Mouse (Mus musculus): ENCODE results near the gene Slc38a2. TPM values are rescaled to one million over a fixed set of nuclear protein-coding genes. Genes with fewer than 3 reads are reported as not detected.

Slc38a2 gene
- polyA plus RNA-seq, 1 experiment from 2014 or later, result 29.6 TPM

- H3K9me3 ChIP-seq (ENCODE audit: low read length), result no peaks in the 10 kb centered on the region
- WGBS (ENCODE audit: insufficient replicate concordance), result 44% methylated on average over 6 of the region's 6 CpGs
- H3K27me3 ChIP-seq (ENCODE audit: insufficient read depth, low read length), result no peaks in the 10 kb centered on the region
- ATAC-seq (no peak), DNase-seq (no peak)
- H3K4me1 ChIP-seq (ENCODE audit: insufficient read depth), result peaks cover 5% of the 10 kb centered on the region; the same call in 1 of the 2 replicates
- no peak overlapping the region for H3K9ac ChIP-seq (replicated peaks)
- H3K4me3 ChIP-seq (ENCODE audit: low read depth, low read length), result no peak overlapping the region
- no peak overlapping the region for H3K27ac ChIP-seq (ENCODE audit: low read depth)
- TF ChIP-seq EP300 (IDR thresholded peaks at IDR 0.05; ENCODE audit: low read depth) (no peak), CTCF (IDR thresholded peaks at IDR 0.05; ENCODE audit: low read depth) (no peak)
- H3K4me2 ChIP-seq (ENCODE audit: low read depth, low read length), result no peak overlapping the region
- no peaks in the 10 kb centered on the region for H3K36me3 ChIP-seq (replicated peaks; ENCODE audit: insufficient read depth, low read length)
Measured at GRCm38 (mm10) chr15:96669721-96670120, 29.8 kb downstream of the Slc38a2 start.

DNA sequence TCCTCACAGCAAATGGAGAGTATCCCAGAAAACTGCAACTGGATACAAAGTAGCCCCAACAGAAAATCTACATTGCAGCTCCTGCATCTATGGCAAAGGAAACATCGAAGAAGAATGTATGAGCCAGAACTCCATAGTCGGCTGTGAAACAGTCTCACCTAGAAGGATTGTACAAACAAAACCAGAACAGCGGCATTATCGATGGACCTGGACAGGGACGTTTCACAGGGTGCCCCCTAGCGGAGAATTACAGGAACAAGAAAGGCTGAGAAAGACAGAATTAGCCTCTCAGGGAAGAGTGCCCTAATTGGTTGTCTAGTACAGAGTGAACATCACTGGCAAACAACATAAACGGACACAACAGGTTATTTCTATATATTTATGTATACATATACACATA, 32.9 kb downstream of the Slc38a2 start:
- no peaks in the 10 kb centered on the region for H3K27me3 ChIP-seq (ENCODE audit: insufficient read depth, low read length)
- H3K4me1 ChIP-seq (ENCODE audit: insufficient read depth), result no peaks in the 10 kb centered on the region; the same call in 1 of the 2 replicates
- WGBS (ENCODE audit: insufficient replicate concordance), result 2% methylated on average over 7 of the region's 7 CpGs
- TF ChIP-seq CTCF (IDR thresholded peaks at IDR 0.05; ENCODE audit: low read depth) (peak; percentile 91), EP300 (IDR thresholded peaks at IDR 0.05; ENCODE audit: low read depth) (no peak)
- DNase-seq, result peak; percentile 69
- no peaks in the 10 kb centered on the region for H3K36me3 ChIP-seq (replicated peaks; ENCODE audit: insufficient read depth, low read length)
- no peaks in the 10 kb centered on the region for H3K9me3 ChIP-seq (ENCODE audit: low read length)
- no peak overlapping the region for H3K9ac ChIP-seq (replicated peaks)
- peak overlapping the region; percentile 67 for H3K4me2 ChIP-seq (ENCODE audit: low read depth, low read length)
- peak overlapping the region; percentile 11; the same call in 1 of the 2 replicates for H3K4me3 ChIP-seq (ENCODE audit: low read depth, low read length)
- no peak overlapping the region for H3K27ac ChIP-seq (ENCODE audit: low read depth)
- peak; percentile 74 for ATAC-seq

GRCm38 (mm10) chr15:96665889-96666288, 33.6 kb downstream of the Slc38a2 start:
- Histone ChIP-seq H3K9me3 (ENCODE audit: low read length) (no peaks in the 10 kb centered on the region), H3K27me3 (ENCODE audit: insufficient read depth, low read length) (no peaks in the 10 kb centered on the region), H3K36me3 (replicated peaks; ENCODE audit: insufficient read depth, low read length) (no peaks in the 10 kb centered on the region), H3K27ac (ENCODE audit: low read depth) (no peak overlapping the region), H3K4me2 (ENCODE audit: low read depth, low read length) (peak overlapping the region; percentile 67), H3K4me1 (ENCODE audit: insufficient read depth) (no peaks in the 10 kb centered on the region; the same call in 1 of the 2 replicates), H3K9ac (replicated peaks) (no peak overlapping the region), H3K4me3 (ENCODE audit: low read depth, low read length) (peak overlapping the region; percentile 11; the same call in 1 of the 2 replicates)
- TF ChIP-seq EP300 (IDR thresholded peaks at IDR 0.05; ENCODE audit: low read depth) (no peak), CTCF (IDR thresholded peaks at IDR 0.05; ENCODE audit: low read depth) (peak; percentile 93)
- 4% methylated on average over 3 of the region's 3 CpGs for WGBS (ENCODE audit: insufficient replicate concordance)
- DNase-seq, result peak; percentile 75
- ATAC-seq, result peak; percentile 77

DNA sequence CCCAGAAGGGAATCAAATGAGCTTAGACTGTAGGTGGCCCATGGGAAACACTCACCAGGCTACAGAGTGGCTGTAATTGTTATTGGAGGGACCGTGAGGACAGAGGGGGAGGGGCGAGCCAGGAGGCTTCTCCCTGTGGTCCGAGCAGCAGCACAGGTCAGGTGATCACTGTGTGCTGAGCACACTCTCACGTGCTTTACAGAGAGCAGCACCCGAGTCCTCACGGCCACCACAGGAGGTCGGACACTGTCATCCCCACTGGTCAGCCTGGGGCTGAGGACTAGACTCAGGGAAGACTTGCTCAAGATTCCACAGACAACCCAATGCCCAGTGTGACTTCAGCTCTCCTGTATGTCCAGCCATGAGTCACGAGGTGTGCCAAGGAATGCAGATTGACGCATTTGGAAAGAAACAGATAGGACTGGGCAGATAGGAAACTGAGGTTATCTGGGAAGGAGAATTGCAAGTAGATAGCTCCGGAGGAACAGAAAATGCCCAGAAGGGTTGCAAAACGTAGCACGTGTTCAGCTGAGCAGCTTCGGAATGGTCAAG, 38.9 kb downstream of the Slc38a2 start:
- ATAC-seq (peak; percentile 44; the same call in 1 of the 2 replicates), DNase-seq (no peak)
- H3K27me3 ChIP-seq (ENCODE audit: insufficient read depth, low read length), result no peaks in the 10 kb centered on the region
- TF ChIP-seq CTCF (IDR thresholded peaks at IDR 0.05; ENCODE audit: low read depth), result no peak
- no peak for TF ChIP-seq EP300 (IDR thresholded peaks at IDR 0.05; ENCODE audit: low read depth)
- no peak overlapping the region for H3K4me3 ChIP-seq (ENCODE audit: low read depth, low read length)
- peaks cover 3% of the 10 kb centered on the region; the same call in 1 of the 2 replicates for H3K4me1 ChIP-seq (ENCODE audit: insufficient read depth)
- no peak overlapping the region; the same call in 1 of the 2 replicates for H3K4me2 ChIP-seq (ENCODE audit: low read depth, low read length)
- no peak overlapping the region for H3K9ac ChIP-seq (replicated peaks)
- 41% methylated on average over 13 of the region's 13 CpGs for WGBS (ENCODE audit: insufficient replicate concordance)
- no peak overlapping the region for H3K27ac ChIP-seq (ENCODE audit: low read depth)
- H3K9me3 ChIP-seq (ENCODE audit: low read length), result no peaks in the 10 kb centered on the region
- no peaks in the 10 kb centered on the region for H3K36me3 ChIP-seq (replicated peaks; ENCODE audit: insufficient read depth, low read length)

DNA sequence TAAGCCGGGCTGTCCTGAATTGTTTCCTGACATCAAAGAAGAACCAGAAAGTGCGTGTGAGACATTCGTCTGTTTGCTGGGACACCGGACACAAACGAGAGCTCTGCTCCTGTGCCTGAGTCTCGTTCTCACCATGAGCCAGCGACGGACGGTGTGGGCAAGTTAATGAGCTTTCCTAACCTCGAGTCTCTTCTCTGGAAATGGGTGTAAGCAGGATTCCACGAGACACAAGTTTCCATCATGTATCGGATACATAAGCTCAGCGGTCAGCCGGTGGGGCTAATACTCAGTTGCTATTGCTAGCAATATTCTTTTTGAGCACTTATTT, 41.3 kb downstream of the Slc38a2 start:
- Histone ChIP-seq H3K9me3 (ENCODE audit: low read length) (no peaks in the 10 kb centered on the region), H3K4me2 (ENCODE audit: low read depth, low read length) (no peak overlapping the region), H3K9ac (replicated peaks) (no peak overlapping the region), H3K4me3 (ENCODE audit: low read depth, low read length) (no peak overlapping the region), H3K36me3 (replicated peaks; ENCODE audit: insufficient read depth, low read length) (no peaks in the 10 kb centered on the region), H3K27me3 (ENCODE audit: insufficient read depth, low read length) (no peaks in the 10 kb centered on the region), H3K27ac (ENCODE audit: low read depth) (no peak overlapping the region), H3K4me1 (ENCODE audit: insufficient read depth) (peaks cover 3% of the 10 kb centered on the region; the same call in 1 of the 2 replicates)
- 75% methylated on average over 14 of the region's 14 CpGs for WGBS (ENCODE audit: insufficient replicate concordance)
- ATAC-seq (no peak), DNase-seq (no peak)
- no peak for TF ChIP-seq EP300 (IDR thresholded peaks at IDR 0.05; ENCODE audit: low read depth)
- no peak for TF ChIP-seq CTCF (IDR thresholded peaks at IDR 0.05; ENCODE audit: low read depth)

DNA sequence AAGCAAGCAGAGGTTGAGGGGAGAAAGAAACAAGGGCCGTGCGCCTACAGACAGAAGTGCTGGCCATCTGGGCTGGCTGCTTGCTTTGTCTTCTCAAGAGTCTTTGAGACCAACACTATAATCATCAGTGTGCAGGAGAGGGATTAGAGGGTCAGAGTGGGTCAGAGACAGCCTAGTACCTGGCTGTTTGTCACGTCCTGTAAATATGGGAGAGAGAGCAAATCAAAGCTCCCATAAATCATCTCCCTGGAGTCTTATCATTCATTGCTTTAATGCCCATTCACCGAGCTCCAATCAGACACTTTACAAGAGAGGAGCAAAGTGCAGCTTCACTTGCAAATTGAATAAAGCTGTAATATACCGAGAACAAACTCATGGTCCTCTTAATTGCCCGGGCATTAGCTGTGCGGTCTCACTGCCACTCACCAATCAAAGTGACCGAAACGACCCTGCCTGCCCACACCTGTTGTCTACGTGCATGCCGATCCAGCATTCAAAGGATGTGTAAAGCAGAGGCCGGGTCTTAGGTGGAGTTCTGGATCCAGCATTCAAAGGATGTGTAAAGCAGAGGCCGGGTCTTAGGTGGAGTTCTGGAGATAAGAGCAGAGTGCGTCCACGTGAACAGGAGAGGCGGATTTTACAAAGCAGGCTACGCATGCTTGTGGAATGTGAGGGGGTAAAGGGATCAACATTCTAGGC, 41.8 kb downstream of the Slc38a2 start:
- TF ChIP-seq EP300 (IDR thresholded peaks at IDR 0.05; ENCODE audit: low read depth), result no peak
- TF ChIP-seq CTCF (IDR thresholded peaks at IDR 0.05; ENCODE audit: low read depth), result no peak
- no peak overlapping the region for H3K4me2 ChIP-seq (ENCODE audit: low read depth, low read length)
- whole genome bisulfite sequencing (ENCODE audit: insufficient replicate concordance), result 72% methylated on average over 17 of the region's 17 CpGs
- ATAC-seq (no peak), DNase-seq (no peak)
- no peak overlapping the region for H3K9ac ChIP-seq (replicated peaks)
- H3K4me3 ChIP-seq (ENCODE audit: low read depth, low read length), result no peak overlapping the region
- H3K4me1 ChIP-seq (ENCODE audit: insufficient read depth), result peaks cover 3% of the 10 kb centered on the region; the same call in 1 of the 2 replicates
- no peaks in the 10 kb centered on the region for H3K36me3 ChIP-seq (replicated peaks; ENCODE audit: insufficient read depth, low read length)
- no peak overlapping the region for H3K27ac ChIP-seq (ENCODE audit: low read depth)
- no peaks in the 10 kb centered on the region for H3K9me3 ChIP-seq (ENCODE audit: low read length)
- no peaks in the 10 kb centered on the region for H3K27me3 ChIP-seq (ENCODE audit: insufficient read depth, low read length)
